Mouse (Mus musculus): Measurements from ENCODE around the gene Serpina3c.
"Not testable (repeated sequence)": the region's sequence is repeated elsewhere in the genome, so short reads cannot be mapped to it uniquely, and the experiment has no call there.

Serpina3c gene

GRCm38 (mm10) chr12:104112333-104112732 lies 41.3 kb downstream of the Serpina3c start, which contains the start of gene Serpina3a:
Serpina3a (plus strand) TSS chr12:104112724.
- DNase-seq (ENCODE audit: low spot score) = not testable (repeated sequence)

- DNase-seq (ENCODE audit: low spot score) = no peak
Observed at GRCm38 (mm10) chr12:104108507-104108906, 45.2 kb downstream of the Serpina3c start.

GRCm38 (mm10) chr12:104106919-104107318 lies 46.8 kb downstream of the Serpina3c start:
- DNase-seq (ENCODE audit: low spot score) = no peak

GRCm38 (mm10) chr12:104105847-104106246 lies 47.8 kb downstream of the Serpina3c start:
- DNase-seq (ENCODE audit: low spot score) = no peak

GRCm38 (mm10) chr12:104100768-104101167 lies 52.9 kb downstream of the Serpina3c start, which contains the start of gene Serpina5:
Serpina5 (plus strand) TSS chr12:104101113.
- no peak for DNase-seq (ENCODE audit: low spot score)
